Mouse (Mus musculus) kidney, embryonic 15.5 days (tissue): ENCODE results near the gene Cdc42ep5. TPM values are rescaled to one million over a fixed set of nuclear protein-coding genes. Genes with fewer than 3 reads are reported as not detected.
"Not testable (repeated sequence)": the region's sequence is repeated elsewhere in the genome, so short reads cannot be mapped to it uniquely, and the experiment has no call there.

Experiments
- ATAC-seq: fragments of 200-750 bp; cut with Nextera tagmentation; replicated peaks from 2 replicates; pipeline ENCODE4 v1.8.0; 2017; ENCODE audit warnings: moderate TSS enrichment; ENCODE audit not compliant: low FRiP score
- H3K27ac ChIP-seq: fragments of 300-500 bp; sonication (generic); 2 replicates; pipeline ENCODE4 v1.5.1; 2015; ENCODE audit warnings: mild to moderate bottlenecking, inconsistent platforms
- H3K27me3 ChIP-seq: fragments of 300-500 bp; sonication (generic); 2 replicates; pipeline ENCODE4 v1.6.1; 2015; ENCODE audit warnings: inconsistent platforms
- H3K36me3 ChIP-seq: fragments of 300-500 bp; sonication (generic); 2 replicates; pipeline ENCODE4 v1.6.1; 2015; ENCODE audit warnings: inconsistent platforms
- H3K4me1 ChIP-seq: fragments of 300-500 bp; sonication (generic); 2 replicates; pipeline ENCODE4 v1.6.1; 2015; ENCODE audit warnings: inconsistent platforms
- H3K4me2 ChIP-seq: fragments of 300-500 bp; sonication (generic); 2 replicates; pipeline ENCODE4 v1.6.1; 2015; ENCODE audit warnings: moderate library complexity, mild to moderate bottlenecking, inconsistent platforms
- H3K4me3 ChIP-seq: fragments of 300-500 bp; sonication (generic); replicated peaks from 2 replicates; pipeline ENCODE4 v1.5.1; 2015; ENCODE audit warnings: mild to moderate bottlenecking, inconsistent platforms
- H3K9ac ChIP-seq: fragments of 300-500 bp; sonication (generic); 2 replicates; pipeline ENCODE4 v1.6.1; 2015; ENCODE audit warnings: mild to moderate bottlenecking, inconsistent platforms
- H3K9me3 ChIP-seq: fragments of 300-500 bp; sonication (generic); replicated peaks from 2 replicates; pipeline ENCODE4 v1.6.1; 2016; ENCODE audit warnings: inconsistent platforms
- WGBS: fragments of 180-500 bp; shearing (Covaris S2); methylation state at CpG from one replicate; pipeline ENCODE4 v1.1.7; 2015; ENCODE audit warnings: mixed read lengths; 5-methylcytosine and 5-hydroxymethylcytosine counted together
- polyA plus RNA-seq: library from polyadenylated mRNA; unstranded; fragments of >200 nt; fragmentation: Nextera tagmentation; extraction: Ambion mirVana; gene quantifications from 2 replicates; pipeline ENCODE4 v1.2.1, GENCODE M21; 2015

Gene Cdc42ep5
- 34.7 and 35.7 TPM in 2 replicates for polyA plus RNA-seq

GRCm38 (mm10) chr7:4164090-4164910 lies at the start of gene Cdc42ep5:
Cdc42ep5 (minus strand) TSS chr7:4164860.
- Histone ChIP-seq H3K4me3 (peak within 1 kb of the TSS; percentile 59), H3K4me2 (peak within 1 kb of the TSS; percentile 80), H3K9ac (peak within 1 kb of the TSS; percentile 54), H3K27ac (peak within 1 kb of the TSS; percentile 92), H3K27me3 (no peaks in the 10 kb centered on the region), H3K9me3 (no peaks in the 10 kb centered on the region), H3K4me1 (peaks cover 27% of the 10 kb centered on the region), H3K36me3 (no peaks in the 10 kb centered on the region)
- ATAC-seq = peak; percentile 94
- whole genome bisulfite sequencing = under 1% methylated on average over 19 of the region's 20 CpGs

- H3K9me3 ChIP-seq, H3K9ac ChIP-seq, H3K4me3 ChIP-seq, H3K4me2 ChIP-seq, H3K4me1 ChIP-seq, H3K27ac ChIP-seq, ATAC-seq, H3K27me3 ChIP-seq, H3K36me3 ChIP-seq: not testable (repeated sequence)
Observed at GRCm38 (mm10) chr7:4213436-4213835, 48.8 kb upstream of the Cdc42ep5 start.

GRCm38 (mm10) chr7:4208626-4209025 lies 44.0 kb upstream of the Cdc42ep5 start:
- 47% methylated on average over 2 of the region's 2 CpGs for WGBS
- no peaks in the 10 kb centered on the region for H3K4me1 ChIP-seq
- no peaks in the 10 kb centered on the region for H3K27me3 ChIP-seq
- no peak overlapping the region for H3K4me2 ChIP-seq
- ATAC-seq = no peak
- no peak overlapping the region for H3K27ac ChIP-seq
- H3K36me3 ChIP-seq = no peaks in the 10 kb centered on the region
- H3K9ac ChIP-seq = no peak overlapping the region
- no peak overlapping the region for H3K4me3 ChIP-seq
- no peaks in the 10 kb centered on the region for H3K9me3 ChIP-seq

DNA sequence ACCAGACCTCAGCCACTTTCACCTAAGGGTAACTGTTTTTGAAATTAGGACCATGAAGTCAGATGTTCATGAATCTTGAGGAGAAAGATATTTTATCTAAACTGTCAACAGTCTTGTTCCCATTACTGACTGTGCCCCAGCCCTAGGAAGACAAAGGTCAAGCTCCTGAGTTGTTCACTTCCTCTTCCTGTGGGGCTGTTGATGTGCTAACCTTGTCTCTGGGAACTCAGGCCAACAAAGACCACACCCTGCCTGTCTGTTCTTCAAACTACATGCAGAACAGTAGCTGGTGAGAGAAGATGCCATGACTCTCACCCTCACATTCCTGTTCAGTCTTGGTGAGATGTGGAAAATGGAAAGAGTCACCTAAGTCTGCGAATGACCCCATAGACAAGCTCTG lies 42.5 kb upstream of the Cdc42ep5 start:
- no peaks in the 10 kb centered on the region for H3K27me3 ChIP-seq
- H3K36me3 ChIP-seq = no peaks in the 10 kb centered on the region
- 70% methylated on average over 1 of the region's 1 CpGs for WGBS
- no peak overlapping the region for H3K4me2 ChIP-seq
- ATAC-seq = no peak
- no peak overlapping the region for H3K4me3 ChIP-seq
- H3K9ac ChIP-seq = no peak overlapping the region
- H3K27ac ChIP-seq = no peak overlapping the region
- H3K9me3 ChIP-seq = no peaks in the 10 kb centered on the region
- no peaks in the 10 kb centered on the region for H3K4me1 ChIP-seq

DNA sequence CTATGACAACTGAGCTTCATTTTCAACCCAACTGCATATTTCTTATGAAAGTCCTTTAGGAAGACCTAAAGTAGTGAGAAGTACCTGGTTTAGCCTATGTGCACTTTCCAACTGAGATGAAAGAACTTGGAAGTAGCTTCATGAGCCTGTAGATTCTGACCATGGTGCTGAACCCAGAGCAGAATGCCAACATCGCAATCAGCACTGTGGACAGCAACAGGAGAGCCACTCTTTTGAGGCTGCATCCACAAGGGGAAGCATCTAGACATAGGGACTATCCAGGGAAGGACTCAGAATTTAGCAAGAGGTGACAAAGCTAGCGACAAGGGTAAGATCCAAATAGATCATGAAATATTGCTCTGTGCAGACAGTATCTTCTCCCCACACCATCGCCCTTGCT lies 13.8 kb upstream of the Cdc42ep5 start:
- H3K4me3 ChIP-seq = no peak overlapping the region
- H3K9me3 ChIP-seq = no peaks in the 10 kb centered on the region
- 38% methylated on average over 3 of the region's 3 CpGs for WGBS
- no peaks in the 10 kb centered on the region for H3K27me3 ChIP-seq
- ATAC-seq = no peak
- H3K4me1 ChIP-seq = no peaks in the 10 kb centered on the region
- H3K9ac ChIP-seq = no peak overlapping the region
- no peak overlapping the region for H3K4me2 ChIP-seq
- H3K36me3 ChIP-seq = no peaks in the 10 kb centered on the region
- H3K27ac ChIP-seq = no peak overlapping the region

DNA sequence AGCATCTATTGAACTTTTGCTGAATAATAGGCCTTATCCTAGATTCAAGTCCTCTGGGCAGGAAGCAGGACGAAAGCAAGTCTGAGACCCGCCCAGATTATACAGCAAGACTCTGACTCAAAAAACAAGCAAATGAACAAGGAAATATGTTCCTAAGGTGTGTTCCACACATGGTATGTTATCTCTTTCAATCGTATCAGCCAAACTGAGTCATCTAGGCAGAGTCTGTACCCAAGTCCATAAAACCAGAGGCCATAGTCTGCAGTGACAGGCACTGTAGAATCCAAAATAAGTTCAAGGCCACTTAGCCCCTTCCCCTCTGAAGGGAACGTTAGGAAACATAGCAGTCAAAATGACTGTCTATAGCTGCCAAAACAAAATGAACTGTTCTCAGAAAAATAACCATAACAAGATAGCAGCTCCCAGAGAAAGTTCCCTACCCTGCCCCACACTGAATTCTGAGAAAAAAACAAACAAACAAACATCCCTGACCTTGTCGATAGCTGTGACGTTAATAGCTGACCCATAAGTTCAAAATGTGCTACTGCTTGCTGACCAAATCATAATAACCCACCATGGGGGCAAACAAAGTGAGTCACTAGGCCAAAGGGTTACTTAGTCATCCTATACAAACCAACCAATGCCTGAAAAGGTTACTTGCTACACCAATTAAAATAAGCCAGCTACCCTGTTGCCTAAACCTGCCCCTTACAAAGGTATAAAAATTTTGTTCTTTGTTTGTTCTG lies 5.7 kb upstream of the Cdc42ep5 start:
- no peaks in the 10 kb centered on the region for H3K9me3 ChIP-seq
- H3K4me2 ChIP-seq = no peak overlapping the region
- H3K27ac ChIP-seq = no peak overlapping the region
- no peak overlapping the region for H3K9ac ChIP-seq
- H3K27me3 ChIP-seq = no peaks in the 10 kb centered on the region
- no peaks in the 10 kb centered on the region for H3K36me3 ChIP-seq
- ATAC-seq = no peak
- H3K4me3 ChIP-seq = no peak overlapping the region
- peaks cover 8% of the 10 kb centered on the region for H3K4me1 ChIP-seq
- WGBS = 78% methylated on average over 6 of the region's 6 CpGs

DNA sequence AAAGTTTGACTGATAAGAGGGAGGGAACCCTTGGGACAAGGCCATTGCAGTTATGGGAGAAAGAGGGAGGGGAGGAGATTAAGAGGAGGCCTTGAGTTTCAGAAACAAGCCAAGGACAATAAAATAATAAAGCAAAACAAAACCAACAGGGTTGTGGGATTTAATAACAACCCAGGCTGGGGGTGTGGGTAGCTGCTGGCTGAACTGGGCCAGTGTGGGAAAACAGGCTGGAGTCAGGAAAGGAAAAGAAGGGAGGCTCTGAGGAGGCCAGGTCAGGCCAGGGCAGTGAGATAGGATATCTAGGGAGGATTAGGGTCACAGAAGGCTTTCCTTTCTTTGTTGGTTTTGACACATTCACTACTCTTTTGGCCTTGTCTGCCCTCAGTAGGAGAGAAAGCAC lies 2.4 kb upstream of the Cdc42ep5 start:
- Histone ChIP-seq H3K4me2 (no peak overlapping the region), H3K4me1 (peaks cover 27% of the 10 kb centered on the region), H3K27me3 (no peaks in the 10 kb centered on the region), H3K4me3 (no peak overlapping the region), H3K9ac (no peak overlapping the region), H3K36me3 (no peaks in the 10 kb centered on the region), H3K9me3 (no peaks in the 10 kb centered on the region), H3K27ac (no peak overlapping the region)
- no peak for ATAC-seq

- ATAC-seq = peak; percentile 6; the same call in 1 of the 2 replicates
- Histone ChIP-seq H3K4me3 (peak overlapping the region; percentile 59; the same call in 1 of the 2 replicates), H3K9ac (0 out of 2 replicates have a peak overlapping the region, but pooled peaks have one; percentile 1), H3K27ac (peak overlapping the region; percentile 92), H3K9me3 (no peaks in the 10 kb centered on the region), H3K36me3 (no peaks in the 10 kb centered on the region), H3K4me1 (peaks cover 27% of the 10 kb centered on the region), H3K4me2 (peak overlapping the region; percentile 80), H3K27me3 (no peaks in the 10 kb centered on the region)
- WGBS = 16% methylated on average over 3 of the region's 3 CpGs
Observed at GRCm38 (mm10) chr7:4165286-4165685, 626 bp upstream of the Cdc42ep5 start.

GRCm38 (mm10) chr7:4163571-4164072 lies 1.0 kb downstream of the Cdc42ep5 start:
- Histone ChIP-seq H3K4me2 (peak overlapping the region; percentile 80), H3K4me1 (peaks cover 27% of the 10 kb centered on the region), H3K9me3 (no peaks in the 10 kb centered on the region), H3K4me3 (peak overlapping the region; percentile 59), H3K27ac (peak overlapping the region; percentile 92), H3K36me3 (no peaks in the 10 kb centered on the region), H3K9ac (peak overlapping the region; percentile 54), H3K27me3 (no peaks in the 10 kb centered on the region)
- 0% methylated on average over 11 of the region's 11 CpGs for WGBS
- ATAC-seq = peak; percentile 60

DNA sequence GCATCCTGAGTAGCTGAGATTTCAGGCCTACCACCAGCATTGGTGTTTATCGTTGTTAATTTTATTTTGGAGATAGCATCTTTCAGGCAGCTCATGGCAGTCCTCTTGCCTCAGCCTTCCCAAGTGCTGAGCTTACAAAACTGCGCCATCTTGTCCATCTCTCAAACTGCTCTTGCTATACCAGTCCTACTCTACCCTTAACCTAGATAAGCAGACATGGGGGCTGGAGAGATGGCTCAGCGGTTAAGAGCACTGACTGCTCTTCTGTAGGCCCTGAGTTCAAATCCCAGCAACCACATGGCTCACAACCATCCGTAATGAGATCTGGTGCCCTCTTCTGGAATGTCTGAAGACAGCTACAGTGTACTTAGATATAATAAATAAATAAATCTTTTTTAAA lies 3.1 kb downstream of the Cdc42ep5 start:
- not testable (repeated sequence) for H3K27me3 ChIP-seq, H3K4me2 ChIP-seq, ATAC-seq, H3K4me3 ChIP-seq, H3K36me3 ChIP-seq, H3K9ac ChIP-seq, H3K27ac ChIP-seq, H3K9me3 ChIP-seq
- peaks cover 22% of the 10 kb centered on the region for H3K4me1 ChIP-seq
- 96% methylated on average over 4 of the region's 4 CpGs for WGBS

- Histone ChIP-seq H3K4me3 (no peak overlapping the region), H3K36me3 (no peaks in the 10 kb centered on the region), H3K9me3 (no peaks in the 10 kb centered on the region), H3K4me2 (no peak overlapping the region), H3K27ac (no peak overlapping the region), H3K9ac (no peak overlapping the region), H3K27me3 (peaks cover 20% of the 10 kb centered on the region), H3K4me1 (peaks cover 18% of the 10 kb centered on the region)
- no peak for ATAC-seq
- WGBS = 57% methylated on average over 4 of the region's 4 CpGs
Observed at GRCm38 (mm10) chr7:4154976-4155375, 9.7 kb downstream of the Cdc42ep5 start.

GRCm38 (mm10) chr7:4154356-4154755 lies 10.3 kb downstream of the Cdc42ep5 start:
- Histone ChIP-seq H3K4me1 (peaks cover 21% of the 10 kb centered on the region), H3K27ac (no peak overlapping the region), H3K4me2 (no peak overlapping the region), H3K27me3 (peaks cover 20% of the 10 kb centered on the region), H3K9ac (no peak overlapping the region), H3K36me3 (no peaks in the 10 kb centered on the region), H3K9me3 (no peaks in the 10 kb centered on the region), H3K4me3 (no peak overlapping the region)
- WGBS = 85% methylated on average over 5 of the region's 5 CpGs
- ATAC-seq = no peak
